In the genomic region with DNA sequence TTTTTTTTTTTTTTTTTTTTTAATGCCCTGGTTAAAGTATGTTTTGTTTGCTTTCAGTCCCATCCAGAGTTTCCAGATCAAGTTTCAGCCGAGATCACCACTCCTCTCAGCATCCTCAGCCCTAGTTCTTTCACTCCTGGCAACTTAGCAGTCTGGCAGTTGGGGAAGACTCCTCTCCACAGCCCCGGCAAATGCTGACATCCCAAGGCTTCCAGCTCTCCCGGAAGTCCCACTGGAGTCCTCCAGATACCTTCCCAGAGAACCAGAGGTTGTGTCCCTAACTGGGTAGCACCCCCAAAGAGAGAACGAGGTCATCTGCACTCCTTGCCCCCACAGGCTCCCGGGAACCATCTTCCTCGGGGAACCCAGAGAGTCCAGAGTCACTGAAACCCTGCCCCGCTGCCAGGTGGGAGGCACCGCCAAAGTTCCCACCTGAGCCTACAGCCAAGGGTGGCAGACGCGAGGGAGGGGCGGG, we compare ENCODE assay signal across 8 mouse cellular contexts. TPM values are rescaled to one million over a fixed set of nuclear protein-coding genes. Genes with fewer than 3 reads are reported as not detected.
A peak's percentile ranks its signal among the peaks of the same experiment; 100 is the strongest.
DNase-seq lines count a peak whose midpoint lies in the region; ATAC-seq and TF ChIP-seq lines count a peak whose summit lies in the region.

No protein-coding gene starts in this region.

- H3K36me3 ChIP-seq in limb, embryonic 11.5 days (ENCODE audit: control insufficient read depth, insufficient read depth, low read length): no peaks in the 10 kb centered on the region
- no peaks in the 10 kb centered on the region for H3K36me3 ChIP-seq in small intestine, adult 2 months (ENCODE audit: control insufficient read depth, insufficient read depth, low read length)

- no peaks in the 10 kb centered on the region for H3K4me1 ChIP-seq in lung, adult 2 months (ENCODE audit: control insufficient read depth, insufficient read depth, low read length)
- no peaks in the 10 kb centered on the region for H3K4me1 ChIP-seq in cortical plate, adult 2 months (ENCODE audit: control insufficient read depth, insufficient read depth, low read length)
- H3K4me1 ChIP-seq in limb, embryonic 11.5 days (ENCODE audit: control insufficient read depth, insufficient read depth, low read length): peaks cover 8% of the 10 kb centered on the region
- H3K4me1 ChIP-seq in small intestine, adult 2 months (ENCODE audit: control insufficient read depth, insufficient read depth, insufficient read length, low read length): no peaks in the 10 kb centered on the region

- WGBS in lung, adult 2 months: under 1% methylated on average over 11 of the region's 11 CpGs
- WGBS in limb, embryonic 11.5 days: 0% methylated on average over 11 of the region's 11 CpGs
- WGBS in small intestine, adult 2 months: under 1% methylated on average over 11 of the region's 11 CpGs

- TF ChIP-seq POLR2A in lung, adult 2 months (IDR thresholded peaks at IDR 0.05; ENCODE audit: borderline replicate concordance, extremely low read depth, low read depth, low read length): no peak
- TF ChIP-seq POLR2A in cortical plate, adult 2 months (IDR thresholded peaks at IDR 0.05; ENCODE audit: extremely low read depth, insufficient read depth, low read length): no peak
- no peak for TF ChIP-seq POLR2A in small intestine, adult 2 months (IDR thresholded peaks at IDR 0.05; ENCODE audit: low read depth, low read length)

- H3K9me3 ChIP-seq in limb, embryonic 11.5 days (ENCODE audit: control insufficient read depth, low read length): no peaks in the 10 kb centered on the region

- ATAC-seq in limb, embryonic 11.5 days (ENCODE audit: insufficient number of reproducible peaks, low FRiP score, low TSS enrichment, low read depth): no peak

- no peak for TF ChIP-seq CTCF in lung, adult 2 months (IDR thresholded peaks at IDR 0.05; ENCODE audit: insufficient read depth, low read length)
- TF ChIP-seq CTCF in cortical plate, adult 2 months (IDR thresholded peaks at IDR 0.05; ENCODE audit: extremely low read depth, insufficient read depth, low read length): no peak
- TF ChIP-seq CTCF in small intestine, adult 2 months (IDR thresholded peaks at IDR 0.05; ENCODE audit: extremely low read depth, insufficient read length, insufficient replicate concordance, low read depth, low read length): no peak

- peak overlapping the region; percentile 78 for H3K4me2 ChIP-seq in limb, embryonic 11.5 days (ENCODE audit: low read depth, severe bottlenecking)

- H3K27me3 ChIP-seq in limb, embryonic 11.5 days (ENCODE audit: control insufficient read depth, insufficient read depth, low read length): peaks cover 21% of the 10 kb centered on the region
- H3K27me3 ChIP-seq in small intestine, adult 2 months (ENCODE audit: control insufficient read depth, insufficient read depth, low read length): peaks cover 14% of the 10 kb centered on the region

- peak overlapping the region; percentile 17 for H3K4me3 ChIP-seq in lung, adult 2 months (replicated peaks; ENCODE audit: extremely low read depth, low read depth, low read length)
- H3K4me3 ChIP-seq in cortical plate, adult 2 months (ENCODE audit: insufficient read depth, low read length): peak overlapping the region; percentile 97
- peak overlapping the region; percentile 70 for H3K4me3 ChIP-seq in limb, embryonic 11.5 days (ENCODE audit: low read depth, low read length)
- peak overlapping the region; percentile 70 for H3K4me3 ChIP-seq in small intestine, adult 2 months (ENCODE audit: low read depth, low read length)

- no peak for DNase-seq in lung, adult 2 months
- no peak for DNase-seq in lung, adult 18-20 months
- peak; percentile 11 to 17 for DNase-seq in heart, adult 9 months (ENCODE audit: low spot score in 2 of 2)
- DNase-seq in limb, embryonic 11.5 days (ENCODE audit: low spot score): peak; percentile 75
- no peak for DNase-seq in adipocyte (ENCODE audit: low spot score)
- no peak for DNase-seq in right cerebral cortex, postnatal 36 days (ENCODE audit: low spot score in 2 of 2)

- H3K9ac ChIP-seq in limb, embryonic 11.5 days (ENCODE audit: low read length): peak overlapping the region; percentile 78

- peak overlapping the region; percentile 43; the same call in 1 of the 2 replicates for H3K27ac ChIP-seq in cortical plate, adult 2 months (ENCODE audit: insufficient read depth, low read length)
- H3K27ac ChIP-seq in limb, embryonic 11.5 days (replicated peaks; ENCODE audit: low read depth, low read length): peak overlapping the region; percentile 66; the same call in 1 of the 2 replicates
- peak overlapping the region; percentile 21; the same call in 1 of the 2 replicates for H3K27ac ChIP-seq in small intestine, adult 2 months (ENCODE audit: insufficient read depth, low read depth, low read length)

RNA-seq across cellular contexts. Expression of a gene that starts 1.2 kb away (rescaled TPM):
- 0.55 and 1.1 TPM in 2 replicates for polyA plus RNA-seq in lung, adult 2 months (2012; rRNA removed)
- 19.1 and 21.0 TPM in 2 replicates for polyA plus RNA-seq in cortical plate, adult 2 months (2012; rRNA removed)
- polyA plus RNA-seq in limb, embryonic 11.5 days (2014; fragmentation: Nextera tagmentation; extraction: Ambion mirVana): 51.6 and 52.1 TPM in 2 replicates
- polyA plus RNA-seq in small intestine, adult 2 months (2012; rRNA removed): 1.3 and 1.6 TPM in 2 replicates

Comparison
In these comparisons a context has a peak if more than half of its experiments do, and no peak if none do; other contexts are left out.
1. DNase-seq: peak in heart, adult 9 months (2 of 2) and limb, embryonic 11.5 days (single experiment); none in lung, adult 2 months (single experiment), lung, adult 18-20 months (0 of 2), adipocyte (single experiment) and right cerebral cortex, postnatal 36 days (0 of 2).
2. H3K4me3 ChIP-seq: peak in every context shown above with its lines; median percentile 97 in cortical plate, adult 2 months; 70 in limb, embryonic 11.5 days; 70 in small intestine, adult 2 months; 17 in lung, adult 2 months.
3. Peak in every context shown above with its lines, with median percentiles within 50 percentile points of each other: H3K27ac ChIP-seq.